Mouse (Mus musculus) testis, postnatal 10 days (tissue): ENCODE measurements at regions not wholly inside any gene's neighbourhood (a gene's known extent, or its start where the extent isn't known, plus 50 kb on each side); places are given as distances from the start of the nearest gene placed in this dataset.

ENCODE experiments used
- DNase-seq: peaks from one replicate; pipeline ENCODE4 v3.0.0; 2021; ENCODE audit warnings: low spot score

- DNase-seq = no peak
These were observed 304.9 kb downstream of the Inhba start for GRCm38 (mm10) chr13:16316581-16316980.

GRCm38 (mm10) chr13:16317412-16317811 is 305.8 kb downstream of the Inhba start:
- DNase-seq = no peak

DNA sequence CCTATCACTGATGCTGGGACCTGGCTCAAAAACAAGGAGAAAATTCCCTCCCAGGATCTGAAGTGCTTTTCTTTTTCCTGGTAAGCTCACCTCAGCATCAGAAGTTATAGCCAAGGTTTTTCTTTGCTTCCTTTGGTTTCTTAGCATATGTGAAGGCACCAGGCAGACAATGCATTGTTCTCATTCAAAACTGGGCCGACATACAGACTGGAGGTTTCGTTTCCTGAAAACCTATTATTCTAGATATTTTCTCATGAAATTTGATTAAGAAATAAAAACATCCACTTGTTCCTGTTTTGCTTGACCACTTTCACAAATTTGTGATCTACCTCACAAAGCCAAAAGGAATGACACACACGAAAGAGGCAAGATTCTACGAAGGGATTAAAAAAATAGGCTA is 308.7 kb downstream of the Inhba start:
- no peak for DNase-seq

DNA sequence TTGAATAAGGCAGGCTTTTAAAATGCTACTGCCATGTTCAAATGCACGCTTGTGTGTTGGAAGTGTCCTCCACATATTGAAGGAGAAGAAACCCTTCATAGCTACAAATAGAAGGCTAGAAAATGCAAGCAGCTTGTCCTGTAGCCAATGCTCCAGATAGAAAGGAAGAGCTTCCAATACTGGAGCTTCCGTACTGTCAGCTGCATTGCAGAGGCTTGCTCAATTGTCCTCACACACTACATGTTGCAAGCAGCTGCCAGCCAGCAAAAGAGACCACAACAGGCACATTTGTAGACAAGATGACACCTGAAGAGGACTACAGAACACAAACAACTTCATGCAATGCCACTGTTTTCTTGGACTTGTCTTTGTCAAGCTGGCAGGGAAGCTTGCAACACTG is 314.0 kb downstream of the Inhba start:
- no peak for DNase-seq

GRCm38 (mm10) chr13:16341727-16342126 is 330.1 kb downstream of the Inhba start:
- DNase-seq = no peak

- DNase-seq = no peak
These were observed 330.5 kb downstream of the Inhba start for GRCm38 (mm10) chr13:16342171-16342570.

- peak; percentile 37 for DNase-seq
These were observed 331.8 kb downstream of the Inhba start for GRCm38 (mm10) chr13:16343280-16343945.

DNA sequence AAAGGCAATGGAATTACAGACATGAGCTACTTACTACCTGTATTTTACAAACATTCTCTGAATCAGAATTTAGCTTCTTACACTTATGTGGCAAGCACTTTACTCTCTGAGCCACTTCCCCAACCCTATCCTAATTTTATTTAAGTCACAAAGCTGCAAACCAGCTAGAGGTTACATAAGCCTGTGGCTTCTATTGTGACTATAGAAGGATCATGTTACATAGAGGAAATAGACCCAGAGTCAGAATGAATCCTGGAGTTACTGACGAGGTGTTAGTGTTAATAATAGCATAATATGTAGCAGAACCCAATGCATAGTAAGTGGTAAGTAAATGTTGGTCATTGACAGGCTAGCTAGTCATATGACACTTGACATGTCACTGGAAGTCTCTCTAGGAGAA is 337.7 kb downstream of the Inhba start:
- DNase-seq = no peak

GRCm38 (mm10) chr13:16350061-16350460 is 338.4 kb downstream of the Inhba start:
- DNase-seq = no peak

- no peak for DNase-seq
These were observed 343.7 kb downstream of the Inhba start for GRCm38 (mm10) chr13:16355316-16355715.

- no peak for DNase-seq
These were observed 367.8 kb downstream of the Inhba start for GRCm38 (mm10) chr13:16379492-16379891.

DNA sequence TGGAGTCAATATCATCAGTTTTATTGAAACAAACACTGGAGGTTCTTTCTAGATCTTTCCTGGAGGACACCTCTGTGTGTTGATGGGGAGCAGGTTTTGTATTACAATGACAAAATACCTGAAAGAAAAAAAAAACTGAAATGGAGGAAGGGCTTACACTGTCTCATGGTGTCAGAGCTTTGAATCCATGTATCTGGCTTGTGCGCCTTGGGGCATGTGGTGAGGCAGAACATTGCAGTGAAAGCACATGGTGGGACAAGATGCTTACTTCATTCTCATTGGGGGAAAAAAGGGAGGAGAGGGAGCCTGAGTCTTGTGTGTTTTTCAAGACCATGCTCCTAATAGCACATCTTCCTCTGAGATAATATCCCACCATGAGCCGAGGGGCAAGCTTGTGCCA is 368.3 kb downstream of the Inhba start:
- DNase-seq = no peak

DNA sequence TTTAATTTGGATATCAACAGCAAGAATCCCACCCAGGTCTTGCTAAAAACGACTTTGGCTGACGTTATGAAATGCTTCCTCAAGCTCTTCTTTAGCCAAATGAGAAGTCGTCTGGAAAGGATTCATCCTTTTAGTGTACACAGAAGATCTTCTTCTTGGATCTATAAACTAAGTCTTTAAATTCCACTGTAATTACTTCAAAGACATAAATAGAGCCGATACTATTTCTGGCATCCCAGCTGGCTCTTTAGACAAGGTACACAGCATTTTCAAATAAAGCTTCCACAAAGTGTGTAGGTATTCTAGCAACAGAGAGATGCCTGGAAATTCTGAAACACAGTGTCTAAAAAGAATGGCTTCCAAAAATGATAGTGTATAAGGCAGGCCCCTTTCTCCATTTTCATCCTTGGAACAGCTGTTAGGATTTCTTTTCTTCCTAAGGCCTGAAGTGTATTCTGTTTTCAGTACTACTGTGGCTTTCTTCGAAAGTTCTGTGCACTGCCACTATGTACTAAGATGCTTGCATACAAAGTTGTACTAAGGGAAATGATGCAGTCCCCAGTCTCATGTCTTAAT is 371.4 kb downstream of the Inhba start:
- DNase-seq = no peak

DNA sequence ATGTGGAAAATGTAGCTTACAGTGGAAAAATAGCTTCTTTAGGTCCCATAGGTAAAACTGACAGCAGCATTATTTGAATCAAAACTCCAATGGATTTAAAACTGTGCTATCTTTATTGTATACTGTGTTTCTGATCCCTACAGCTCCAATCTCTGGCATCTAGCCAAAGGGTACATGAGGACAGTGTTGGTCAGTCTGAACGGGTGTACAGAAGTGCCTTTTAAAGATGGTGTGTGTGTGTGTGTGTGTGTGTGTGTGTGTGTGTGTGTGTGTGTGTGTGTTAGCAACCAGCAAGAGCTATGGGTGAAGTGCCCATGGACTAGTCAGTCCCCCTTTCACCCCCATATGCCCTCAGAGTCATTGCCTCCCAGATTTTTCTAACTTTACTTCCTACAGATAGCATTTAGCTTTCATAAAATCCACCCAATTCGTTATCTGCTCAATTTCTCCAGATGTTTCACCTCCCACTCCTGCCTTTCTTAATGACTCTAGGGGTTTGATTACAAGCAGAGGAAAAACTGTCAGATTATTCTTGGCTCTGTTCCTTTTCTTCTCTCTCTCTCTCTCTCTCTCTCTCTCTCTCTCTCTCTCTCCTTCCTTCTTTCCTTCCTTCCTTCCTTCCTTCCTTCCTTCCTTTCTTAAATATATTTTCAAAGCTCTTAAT is 404.8 kb downstream of the Inhba start:
- no peak for DNase-seq

GRCm38 (mm10) chr13:16424147-16424546 is 412.5 kb downstream of the Inhba start:
- no peak for DNase-seq

- no peak for DNase-seq
These were observed 423.8 kb downstream of the Inhba start for GRCm38 (mm10) chr13:16435436-16435835.

GRCm38 (mm10) chr13:16453234-16453633 is 441.6 kb downstream of the Inhba start:
- no peak for DNase-seq

DNA sequence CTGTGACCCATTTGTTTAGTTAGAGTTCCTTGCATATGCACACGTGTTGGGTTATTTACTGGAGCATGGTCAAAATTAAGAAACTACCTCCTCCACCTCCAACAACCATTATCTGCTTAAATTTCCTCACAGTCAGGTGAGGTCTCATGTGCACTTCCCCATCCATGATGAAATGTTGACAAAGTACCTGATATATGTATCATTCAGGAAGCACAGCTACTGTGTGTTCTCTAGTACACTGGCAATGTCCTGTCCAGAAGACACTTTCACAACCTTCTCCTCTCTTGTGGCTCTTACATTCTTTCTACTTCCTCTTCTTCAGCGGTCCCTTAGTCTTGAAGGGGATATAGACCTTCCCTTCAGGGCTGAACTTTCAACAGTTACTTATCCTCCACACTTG is 448.1 kb downstream of the Inhba start:
- DNase-seq = no peak

DNA sequence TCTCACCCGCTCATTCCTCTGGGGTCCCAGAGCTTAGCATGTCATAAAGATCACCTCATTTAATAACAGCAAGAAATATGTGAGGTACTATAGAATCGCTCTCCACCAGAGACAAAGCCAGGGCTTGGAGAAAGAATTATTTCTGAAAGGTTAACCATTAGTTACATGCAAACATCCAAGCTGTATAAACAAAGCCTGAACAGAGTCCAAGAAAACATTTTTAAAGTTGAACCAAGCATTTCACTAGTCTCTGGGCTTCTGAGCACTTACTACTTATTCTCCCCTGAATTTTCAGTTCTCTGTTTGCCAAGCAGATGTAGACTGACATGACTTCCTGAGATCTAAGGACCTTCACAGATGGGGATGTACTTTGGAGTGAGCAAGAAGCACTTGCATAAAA is 450.0 kb downstream of the Inhba start:
- DNase-seq = no peak

GRCm38 (mm10) chr13:16464823-16465222 is 453.2 kb downstream of the Inhba start:
- DNase-seq = no peak

GRCm38 (mm10) chr13:16465317-16465716 is 453.7 kb downstream of the Inhba start:
- DNase-seq = no peak

DNA sequence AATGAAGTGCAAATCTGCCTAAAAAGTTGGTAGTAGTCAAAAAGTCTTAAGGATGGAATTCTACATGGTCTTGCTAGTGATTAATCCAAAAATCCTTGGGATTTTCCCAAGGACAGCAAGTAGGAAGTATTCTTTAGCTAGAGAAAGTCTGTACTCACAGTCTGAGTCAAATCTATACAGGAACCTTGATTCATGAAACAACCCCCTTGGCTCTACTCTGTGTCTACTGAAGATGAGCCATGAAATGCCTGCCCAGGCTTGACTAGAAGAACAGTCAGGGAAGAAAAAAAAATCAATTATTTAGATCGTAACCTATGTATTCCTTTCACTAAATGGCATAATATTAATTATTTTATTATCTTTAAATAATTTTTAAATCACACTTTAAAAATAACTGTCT is 454.2 kb downstream of the Inhba start:
- DNase-seq = no peak

GRCm38 (mm10) chr13:16476515-16476914 is 464.9 kb downstream of the Inhba start:
- DNase-seq = no peak

DNA sequence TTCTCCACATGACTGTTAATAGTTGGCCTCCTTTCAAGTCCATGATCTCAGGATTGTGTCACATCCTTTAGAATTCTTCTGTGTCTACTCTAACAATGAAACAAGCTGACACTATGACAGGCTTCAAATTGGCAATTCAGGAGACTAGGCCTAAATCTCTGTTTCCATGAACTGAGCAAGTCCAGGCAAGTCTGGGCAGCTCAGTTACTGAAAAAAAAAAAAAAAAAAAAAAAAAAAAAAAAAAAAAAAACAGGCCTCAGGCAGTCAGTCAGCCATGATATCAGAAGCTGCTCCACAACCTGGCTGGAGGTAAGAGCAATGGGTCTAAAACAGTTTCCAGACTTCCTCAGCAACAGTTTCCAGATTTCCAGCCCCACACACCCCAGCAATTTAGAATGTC is 475.6 kb downstream of the Inhba start:
- DNase-seq = no peak
